Mouse (Mus musculus): ENCODE data around the gene Obp2b. TPM values are rescaled to one million over a fixed set of nuclear protein-coding genes. Genes with fewer than 3 reads are reported as not detected.
"Not testable (repeated sequence)": the region's sequence is repeated elsewhere in the genome, so short reads cannot be mapped to it uniquely, and the experiment has no call there.

The Obp2b gene
- not detected in 2 replicates for polyA plus RNA-seq (2014; fragmentation: Nextera tagmentation; extraction: Ambion mirVana)

- H3K27ac ChIP-seq (ENCODE audit: low read depth, low read length); H3K4me2 ChIP-seq (ENCODE audit: low read depth); H3K9ac ChIP-seq (ENCODE audit: low read length); DNase-seq (ENCODE audit: low spot score); H3K36me3 ChIP-seq (ENCODE audit: control insufficient read depth, insufficient read depth, low read length); H3K27me3 ChIP-seq (ENCODE audit: control insufficient read depth, insufficient read depth, low read length); ATAC-seq (ENCODE audit: insufficient read depth, low FRiP score, low TSS enrichment); H3K4me1 ChIP-seq (ENCODE audit: control insufficient read depth, insufficient read depth, low read length); H3K4me3 ChIP-seq (ENCODE audit: low read depth, low read length); H3K9me3 ChIP-seq (ENCODE audit: control insufficient read depth, low read length): not testable (repeated sequence)
- WGBS = 92% methylated on average over 3 of the region's 3 CpGs
Observed at GRCm38 (mm10) chr2:25736709-25737108, at the start of gene Obp2b. Gene Obp2b (plus strand): TSS chr2:25737009.

GRCm38 (mm10) chr2:25694605-25695004, 42.2 kb upstream of the Obp2b start:
- no peaks in the 10 kb centered on the region for H3K9me3 ChIP-seq (ENCODE audit: control insufficient read depth, low read length)
- no peak overlapping the region for H3K27ac ChIP-seq (ENCODE audit: low read depth, low read length)
- ATAC-seq (ENCODE audit: insufficient read depth, low FRiP score, low TSS enrichment) (no peak), DNase-seq (ENCODE audit: low spot score) (peak; percentile 68)
- H3K36me3 ChIP-seq (ENCODE audit: control insufficient read depth, insufficient read depth, low read length) = no peaks in the 10 kb centered on the region
- H3K4me2 ChIP-seq (ENCODE audit: low read depth) = no peak overlapping the region
- H3K4me1 ChIP-seq (ENCODE audit: control insufficient read depth, insufficient read depth, low read length) = no peaks in the 10 kb centered on the region
- H3K9ac ChIP-seq (ENCODE audit: low read length) = no peak overlapping the region
- no peaks in the 10 kb centered on the region for H3K27me3 ChIP-seq (ENCODE audit: control insufficient read depth, insufficient read depth, low read length)
- no peak overlapping the region for H3K4me3 ChIP-seq (ENCODE audit: low read depth, low read length)

GRCm38 (mm10) chr2:25696951-25697350, 39.9 kb upstream of the Obp2b start:
- ATAC-seq (ENCODE audit: insufficient read depth, low FRiP score, low TSS enrichment) (no peak), DNase-seq (ENCODE audit: low spot score) (no peak)
- H3K4me2 ChIP-seq (ENCODE audit: low read depth) = no peak overlapping the region
- H3K9ac ChIP-seq (ENCODE audit: low read length) = no peak overlapping the region
- 71% methylated on average over 4 of the region's 4 CpGs for WGBS
- no peaks in the 10 kb centered on the region for H3K27me3 ChIP-seq (ENCODE audit: control insufficient read depth, insufficient read depth, low read length)
- no peaks in the 10 kb centered on the region for H3K4me1 ChIP-seq (ENCODE audit: control insufficient read depth, insufficient read depth, low read length)
- no peak overlapping the region for H3K4me3 ChIP-seq (ENCODE audit: low read depth, low read length)
- no peak overlapping the region for H3K27ac ChIP-seq (ENCODE audit: low read depth, low read length)
- no peaks in the 10 kb centered on the region for H3K9me3 ChIP-seq (ENCODE audit: control insufficient read depth, low read length)
- no peaks in the 10 kb centered on the region for H3K36me3 ChIP-seq (ENCODE audit: control insufficient read depth, insufficient read depth, low read length)

GRCm38 (mm10) chr2:25698696-25699095, 38.1 kb upstream of the Obp2b start:
- Histone ChIP-seq H3K9me3 (ENCODE audit: control insufficient read depth, low read length) (no peaks in the 10 kb centered on the region), H3K4me2 (ENCODE audit: low read depth) (no peak overlapping the region), H3K27me3 (ENCODE audit: control insufficient read depth, insufficient read depth, low read length) (no peaks in the 10 kb centered on the region), H3K4me3 (ENCODE audit: low read depth, low read length) (no peak overlapping the region), H3K9ac (ENCODE audit: low read length) (no peak overlapping the region), H3K36me3 (ENCODE audit: control insufficient read depth, insufficient read depth, low read length) (no peaks in the 10 kb centered on the region), H3K27ac (ENCODE audit: low read depth, low read length) (no peak overlapping the region), H3K4me1 (ENCODE audit: control insufficient read depth, insufficient read depth, low read length) (no peaks in the 10 kb centered on the region)
- ATAC-seq (ENCODE audit: insufficient read depth, low FRiP score, low TSS enrichment) (no peak), DNase-seq (ENCODE audit: low spot score) (no peak)
- 81% methylated on average over 2 of the region's 2 CpGs for WGBS

- H3K4me3 ChIP-seq (ENCODE audit: low read depth, low read length); H3K4me2 ChIP-seq (ENCODE audit: low read depth); H3K36me3 ChIP-seq (ENCODE audit: control insufficient read depth, insufficient read depth, low read length); H3K27me3 ChIP-seq (ENCODE audit: control insufficient read depth, insufficient read depth, low read length); H3K9ac ChIP-seq (ENCODE audit: low read length); H3K27ac ChIP-seq (ENCODE audit: low read depth, low read length); DNase-seq (ENCODE audit: low spot score); ATAC-seq (ENCODE audit: insufficient read depth, low FRiP score, low TSS enrichment); H3K4me1 ChIP-seq (ENCODE audit: control insufficient read depth, insufficient read depth, low read length); H3K9me3 ChIP-seq (ENCODE audit: control insufficient read depth, low read length): not testable (repeated sequence)
- WGBS = 83% methylated on average over 3 of the region's 3 CpGs
Observed at GRCm38 (mm10) chr2:25699743-25700142, 37.1 kb upstream of the Obp2b start, which contains the start of gene Obp2a. Gene Obp2a (plus strand): TSS chr2:25700043.

GRCm38 (mm10) chr2:25701001-25701400, 35.8 kb upstream of the Obp2b start:
- WGBS = 79% methylated on average over 5 of the region's 5 CpGs
- no peak overlapping the region for H3K4me3 ChIP-seq (ENCODE audit: low read depth, low read length)
- no peak for DNase-seq (ENCODE audit: low spot score)

GRCm38 (mm10) chr2:25703706-25704105, 33.1 kb upstream of the Obp2b start:
- no peak for ATAC-seq (ENCODE audit: insufficient read depth, low FRiP score, low TSS enrichment)
- Histone ChIP-seq H3K4me1 (ENCODE audit: control insufficient read depth, insufficient read depth, low read length) (0 out of 2 replicates have a peak, but pooled peaks cover 3% of the 10 kb centered on the region), H3K9me3 (ENCODE audit: control insufficient read depth, low read length) (no peaks in the 10 kb centered on the region), H3K27ac (ENCODE audit: low read depth, low read length) (no peak overlapping the region), H3K4me3 (ENCODE audit: low read depth, low read length) (no peak overlapping the region), H3K9ac (ENCODE audit: low read length) (no peak overlapping the region), H3K27me3 (ENCODE audit: control insufficient read depth, insufficient read depth, low read length) (no peaks in the 10 kb centered on the region), H3K4me2 (ENCODE audit: low read depth) (no peak overlapping the region), H3K36me3 (ENCODE audit: control insufficient read depth, insufficient read depth, low read length) (no peaks in the 10 kb centered on the region)
- no peak for DNase-seq (ENCODE audit: low spot score)
- WGBS = 85% methylated on average over 4 of the region's 4 CpGs

More at GRCm38 (mm10) chr2:25701001-25701400, 35.8 kb upstream of the Obp2b start:
- Histone ChIP-seq H3K4me1 (ENCODE audit: control insufficient read depth, insufficient read depth, low read length) (no peaks in the 10 kb centered on the region), H3K27ac (ENCODE audit: low read depth, low read length) (no peak overlapping the region), H3K9ac (ENCODE audit: low read length) (no peak overlapping the region), H3K36me3 (ENCODE audit: control insufficient read depth, insufficient read depth, low read length) (no peaks in the 10 kb centered on the region), H3K27me3 (ENCODE audit: control insufficient read depth, insufficient read depth, low read length) (no peaks in the 10 kb centered on the region), H3K4me2 (ENCODE audit: low read depth) (no peak overlapping the region), H3K9me3 (ENCODE audit: control insufficient read depth, low read length) (no peaks in the 10 kb centered on the region)
- ATAC-seq (ENCODE audit: insufficient read depth, low FRiP score, low TSS enrichment) = no peak

- H3K27me3 ChIP-seq (ENCODE audit: control insufficient read depth, insufficient read depth, low read length) = no peaks in the 10 kb centered on the region
- H3K4me3 ChIP-seq (ENCODE audit: low read depth, low read length) = peak within 1 kb of the TSS; percentile 55
- ATAC-seq (ENCODE audit: insufficient read depth, low FRiP score, low TSS enrichment) = peak; percentile 88
- H3K4me2 ChIP-seq (ENCODE audit: low read depth) = peak within 1 kb of the TSS; percentile 88
- peak; percentile 90 for DNase-seq (ENCODE audit: low spot score)
- H3K36me3 ChIP-seq (ENCODE audit: control insufficient read depth, insufficient read depth, low read length) = no peaks in the 10 kb centered on the region
- WGBS = under 1% methylated on average over 75 of the region's 78 CpGs
- H3K9me3 ChIP-seq (ENCODE audit: control insufficient read depth, low read length) = no peaks in the 10 kb centered on the region
- 0 out of 2 replicates have a peak, but pooled peaks cover 3% of the 10 kb centered on the region for H3K4me1 ChIP-seq (ENCODE audit: control insufficient read depth, insufficient read depth, low read length)
- peak within 1 kb of the TSS; percentile 73 for H3K27ac ChIP-seq (ENCODE audit: low read depth, low read length)
- H3K9ac ChIP-seq (ENCODE audit: low read length) = peak within 1 kb of the TSS; percentile 75
Observed at GRCm38 (mm10) chr2:25706643-25707481, 29.9 kb upstream of the Obp2b start, which contains the start of gene Bmyc. Gene Bmyc (plus strand): TSS chr2:25706739.

- H3K9ac ChIP-seq (ENCODE audit: low read length) = no peak overlapping the region
- no peaks in the 10 kb centered on the region for H3K36me3 ChIP-seq (ENCODE audit: control insufficient read depth, insufficient read depth, low read length)
- ATAC-seq (ENCODE audit: insufficient read depth, low FRiP score, low TSS enrichment) = no peak
- 0 out of 2 replicates have a peak, but pooled peaks cover 3% of the 10 kb centered on the region for H3K4me1 ChIP-seq (ENCODE audit: control insufficient read depth, insufficient read depth, low read length)
- no peaks in the 10 kb centered on the region for H3K9me3 ChIP-seq (ENCODE audit: control insufficient read depth, low read length)
- H3K4me3 ChIP-seq (ENCODE audit: low read depth, low read length) = no peak overlapping the region
- H3K27me3 ChIP-seq (ENCODE audit: control insufficient read depth, insufficient read depth, low read length) = no peaks in the 10 kb centered on the region
- no peak overlapping the region for H3K4me2 ChIP-seq (ENCODE audit: low read depth)
- H3K27ac ChIP-seq (ENCODE audit: low read depth, low read length) = no peak overlapping the region
- 81% methylated on average over 2 of the region's 2 CpGs for WGBS
- peak; percentile 39 for DNase-seq (ENCODE audit: low spot score)
Observed at GRCm38 (mm10) chr2:25708121-25708520, 28.7 kb upstream of the Obp2b start.

Measured in neural tube, embryonic 11.5 days (tissue).